ENCODE assay signal across 8 mouse cellular contexts in genomic region chr17:29033569-29034061, GRCm38 (mm10). TPM values are rescaled to one million over a fixed set of nuclear protein-coding genes. Genes with fewer than 3 reads are reported as not detected.
DNase-seq lines count a peak whose midpoint lies in the region; ATAC-seq lines count a peak whose summit lies in the region.

No protein-coding gene starts in this region.

- H3K27me3 ChIP-seq in megakaryocyte, embryonic 14.5 days (replicated peaks): no peaks in the 10 kb centered on the region
- H3K27me3 ChIP-seq in forebrain, embryonic 10.5 days (ENCODE audit: poor library complexity, severe bottlenecking): no peaks in the 10 kb centered on the region
- H3K27me3 ChIP-seq in neural tube, embryonic 15.5 days (replicated peaks): no peaks in the 10 kb centered on the region

- H3K9ac ChIP-seq in neural tube, embryonic 15.5 days (replicated peaks): peak overlapping the region; percentile 79

- DNase-seq in forebrain, embryonic 10.5 days (ENCODE audit: extremely low spot score, low spot score): no peak
- DNase-seq in kidney, postnatal 10 days: peak; percentile 43
- DNase-seq in ovary, postnatal 14 days (ENCODE audit: low spot score): no peak
- DNase-seq in adrenal gland, postnatal 36 days: no peak
- no peak for DNase-seq in urinary bladder, postnatal 14 days (ENCODE audit: low spot score)

- H3K9me3 ChIP-seq in megakaryocyte, embryonic 14.5 days: no peaks in the 10 kb centered on the region
- no peaks in the 10 kb centered on the region for H3K9me3 ChIP-seq in forebrain, embryonic 10.5 days
- no peaks in the 10 kb centered on the region for H3K9me3 ChIP-seq in neural tube, embryonic 15.5 days (replicated peaks)

- no peak for ATAC-seq in megakaryocyte, adult 5-6 weeks (ENCODE audit: poor library complexity, severe bottlenecking)
- no peak for ATAC-seq in neural tube, embryonic 15.5 days (ENCODE audit: low FRiP score)

- WGBS in forebrain, embryonic 10.5 days: under 1% methylated on average over 6 of the region's 6 CpGs
- WGBS in neural tube, embryonic 15.5 days: 0% methylated on average over 6 of the region's 6 CpGs

- peaks cover 36% of the 10 kb centered on the region for H3K36me3 ChIP-seq in megakaryocyte, embryonic 14.5 days (replicated peaks; ENCODE audit: low read length)
- H3K36me3 ChIP-seq in forebrain, embryonic 10.5 days (replicated peaks): peaks cover 48% of the 10 kb centered on the region
- peaks cover 21% of the 10 kb centered on the region for H3K36me3 ChIP-seq in neural tube, embryonic 15.5 days

- H3K4me1 ChIP-seq in megakaryocyte, embryonic 14.5 days: peaks cover 48% of the 10 kb centered on the region
- H3K4me1 ChIP-seq in forebrain, embryonic 10.5 days: peaks cover 39% of the 10 kb centered on the region
- H3K4me1 ChIP-seq in neural tube, embryonic 15.5 days: peaks cover 38% of the 10 kb centered on the region

- peak overlapping the region; percentile 99 for H3K27ac ChIP-seq in forebrain, embryonic 10.5 days
- peak overlapping the region; percentile 92 for H3K27ac ChIP-seq in neural tube, embryonic 15.5 days (replicated peaks)

- H3K4me2 ChIP-seq in neural tube, embryonic 15.5 days: peak overlapping the region; percentile 95

- peak overlapping the region; percentile 97 for H3K4me3 ChIP-seq in megakaryocyte, embryonic 14.5 days (replicated peaks)
- H3K4me3 ChIP-seq in forebrain, embryonic 10.5 days: peak overlapping the region; percentile 80
- H3K4me3 ChIP-seq in neural tube, embryonic 15.5 days (replicated peaks): peak overlapping the region; percentile 53

RNA-seq across cellular contexts. Expression of gene Srsf3, which starts 1.2 kb away (rescaled TPM):
- 27.5 and 103 TPM in 2 replicates for polyA plus RNA-seq in megakaryocyte, embryonic 14.5 days (2012; ENCODE audit: insufficient read depth, low replicate concordance)
- 317 and 383 TPM in 2 replicates for total RNA-seq in megakaryocyte, adult 5-6 weeks (2015)
- total RNA-seq in megakaryocyte, adult 5-6 weeks (2017): 479 and 534 TPM in 2 replicates
- 884 TPM in 2 replicates for polyA plus RNA-seq in forebrain, embryonic 10.5 days (2016; fragmentation: Nextera tagmentation; extraction: Ambion mirVana)
- polyA plus RNA-seq in neural tube, embryonic 15.5 days (2015; fragmentation: Nextera tagmentation; extraction: Ambion mirVana): 403 and 429 TPM in 2 replicates
- total RNA-seq in adrenal gland, postnatal 36 days (2021): 100 to 1,000 TPM; 147 to 148 TPM

RNA-seq across cellular contexts. Expression of gene Stk38, which starts 25.8 kb away (rescaled TPM):
- 32.2 and 64.5 TPM in 2 replicates for polyA plus RNA-seq in megakaryocyte, embryonic 14.5 days (2012; ENCODE audit: insufficient read depth, low replicate concordance)
- 312 and 327 TPM in 2 replicates for total RNA-seq in megakaryocyte, adult 5-6 weeks (2015)
- total RNA-seq in megakaryocyte, adult 5-6 weeks (2017): 237 and 269 TPM in 2 replicates
- polyA plus RNA-seq in forebrain, embryonic 10.5 days (2016; fragmentation: Nextera tagmentation; extraction: Ambion mirVana): 117 and 119 TPM in 2 replicates
- 81.2 and 82.1 TPM in 2 replicates for polyA plus RNA-seq in neural tube, embryonic 15.5 days (2015; fragmentation: Nextera tagmentation; extraction: Ambion mirVana)
- total RNA-seq in adrenal gland, postnatal 36 days (2021): 10 to 100 TPM; 53.4 to 55.9 TPM

RNA-seq across cellular contexts. Expression of gene Cdkn1a, which starts 57.2 kb away (rescaled TPM):
- 228 and 253 TPM in 2 replicates for polyA plus RNA-seq in megakaryocyte, embryonic 14.5 days (2012; ENCODE audit: insufficient read depth, low replicate concordance)
- 19.9 and 22.6 TPM in 2 replicates for total RNA-seq in megakaryocyte, adult 5-6 weeks (2015)
- total RNA-seq in megakaryocyte, adult 5-6 weeks (2017): 3.7 and 5.8 TPM in 2 replicates
- 14.0 and 16.8 TPM in 2 replicates for polyA plus RNA-seq in forebrain, embryonic 10.5 days (2016; fragmentation: Nextera tagmentation; extraction: Ambion mirVana)
- 99.0 and 99.7 TPM in 2 replicates for polyA plus RNA-seq in neural tube, embryonic 15.5 days (2015; fragmentation: Nextera tagmentation; extraction: Ambion mirVana)
- total RNA-seq in adrenal gland, postnatal 36 days (2021): 10 to 100 TPM; 22.1 to 78.4 TPM
